Mouse (Mus musculus) left cerebral cortex, postnatal 36 days (tissue): ENCODE data around the gene Errfi1. TPM values are rescaled to one million over a fixed set of nuclear protein-coding genes. Genes with fewer than 3 reads are reported as not detected.

Experiments
- DNase-seq, 2 experiments: peaks; one replicate each; pipeline ENCODE4 v3.0.0; 2021 to 2022; ENCODE audit warnings: low spot score in 2 of 2, mixed read lengths in 1 of 2
- intact Hi-C: fragments of 180-260 bp; cut with DNase I; formaldehyde crosslinking; loops from one replicate; pipeline ENCODE4 v1.15.1; 2025
- total RNA-seq, 2 experiments: library from RNA; stranded (reverse); gene quantifications; 2 replicates each; pipeline ENCODE4 v1.2.3; 2021

The Errfi1 gene
- 10 to 100 TPM; 27.4 TPM for total RNA-seq

DNA sequence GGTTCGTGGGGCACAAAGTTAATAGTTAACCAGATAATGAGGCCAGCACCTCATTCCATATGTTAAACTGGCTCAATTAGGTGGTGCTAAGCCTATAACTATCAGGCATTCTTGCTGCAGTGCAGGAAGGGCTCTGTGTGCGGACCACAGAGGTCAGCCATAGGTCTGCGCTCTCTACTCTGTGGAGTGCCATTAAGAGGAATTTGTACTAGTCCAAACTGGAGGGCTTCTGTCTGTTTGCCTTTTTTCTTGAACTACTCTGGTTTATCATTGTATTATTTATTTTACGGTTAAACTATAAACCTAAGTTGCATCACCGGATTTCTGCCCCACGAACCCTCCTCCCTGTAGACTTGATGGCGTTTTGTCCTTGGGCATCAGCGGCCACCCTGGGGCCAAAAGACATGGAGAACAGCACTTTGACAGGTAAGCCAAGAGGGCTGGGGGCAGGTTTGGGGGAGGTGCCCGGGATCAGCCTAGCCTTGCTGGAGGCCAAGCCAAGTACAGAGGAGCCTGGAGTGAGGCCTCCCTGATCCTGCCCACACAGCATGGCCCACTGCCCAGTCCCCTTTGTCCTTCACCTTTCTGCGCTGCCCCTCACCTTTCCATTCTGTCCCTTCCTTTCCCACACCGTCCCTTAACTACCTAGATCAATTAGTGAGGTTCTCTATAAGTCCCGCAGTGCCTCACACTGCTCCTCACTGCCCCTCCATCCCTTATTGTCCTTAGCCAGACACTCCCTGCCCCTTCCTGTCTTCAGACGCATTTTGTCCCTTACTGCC lies at the start of gene Errfi1:
Gene Errfi1, plus strand, starts transcription at position 240 of the 782 bp plus-strand sequence.
- intact Hi-C loops, result loop anchor here (2.0 to 5.0 kb wide), 2 partner anchors 43 to 197 kb away; no protein-coding TSS in a partner anchor
- DNase-seq, result no peak

DNA sequence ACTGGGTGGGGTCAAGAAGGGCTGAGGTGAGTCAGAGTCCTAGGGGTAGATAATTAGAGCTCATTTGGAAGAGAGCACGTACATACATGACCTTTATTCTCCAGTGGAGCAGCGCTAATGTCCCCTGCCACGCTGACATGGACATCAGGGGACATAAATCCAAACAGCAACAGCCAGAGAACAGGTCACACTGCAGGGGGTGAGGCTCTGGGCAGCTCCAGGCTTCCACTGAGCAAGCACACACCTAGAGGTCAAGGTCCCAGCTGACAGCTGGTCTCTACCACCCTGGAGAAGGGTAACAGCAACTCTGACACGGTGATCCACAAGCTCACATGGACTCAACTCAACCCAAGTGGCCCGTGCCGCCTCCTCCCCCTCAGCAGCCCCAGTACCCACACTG lies 49.5 kb upstream of the Errfi1 start:
- intact Hi-C loops, result no loop called here
- no peak for DNase-seq

DNA sequence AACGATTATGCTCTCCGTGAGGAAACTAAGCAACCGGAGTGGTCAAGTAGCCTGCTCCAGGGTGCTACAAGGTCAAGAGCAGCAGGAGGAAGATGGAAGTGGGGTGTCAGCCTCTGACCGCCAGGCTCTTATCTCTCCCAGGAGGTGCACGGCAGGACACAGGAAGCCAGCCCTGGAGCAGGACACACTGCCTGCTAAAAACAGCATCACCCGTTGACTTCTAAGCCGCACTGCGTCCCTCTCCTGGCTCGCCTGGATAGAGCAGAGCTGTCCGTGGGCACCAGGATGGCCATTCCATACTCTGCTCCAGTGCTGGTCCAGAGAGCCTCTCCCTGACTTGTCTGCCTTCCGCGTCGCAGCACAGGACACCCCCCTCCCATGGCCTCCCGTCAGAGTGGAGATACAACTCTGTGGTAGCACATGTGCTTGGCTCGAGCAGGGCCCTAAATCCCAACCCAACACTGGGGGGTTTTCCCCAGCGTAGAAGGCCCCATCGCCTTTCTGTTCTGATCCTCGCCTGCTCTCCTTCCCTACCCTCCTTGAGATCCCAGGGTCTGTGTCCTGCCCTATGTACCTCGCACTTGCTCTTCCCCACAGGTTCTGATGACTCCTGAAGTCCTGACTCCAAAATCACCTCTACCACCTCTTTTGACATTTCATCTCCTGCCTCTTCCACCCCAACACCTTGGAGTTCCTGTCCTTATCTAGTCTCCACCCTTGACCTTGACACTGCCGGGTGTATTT lies 45.8 kb upstream of the Errfi1 start:
- intact Hi-C loops, result no loop called here
- no peak for DNase-seq

DNA sequence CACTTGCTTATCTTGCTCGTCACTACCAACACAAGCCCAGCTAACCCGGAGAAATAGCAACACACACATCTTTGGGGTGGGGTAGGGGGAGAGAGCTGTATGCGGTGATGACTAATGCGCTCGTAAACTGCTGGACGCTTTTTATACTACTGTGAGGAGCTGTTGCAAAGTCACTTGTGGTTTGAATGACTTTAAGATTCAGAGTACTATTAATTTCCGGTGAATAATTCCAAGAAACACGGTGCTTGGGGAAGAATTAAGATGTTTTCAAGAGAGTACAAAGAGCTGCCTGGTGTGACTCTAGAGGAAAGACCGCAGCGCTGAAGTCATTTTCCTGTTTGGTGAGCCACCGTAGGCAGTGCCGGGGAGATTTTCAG lies 45.3 kb upstream of the Errfi1 start:
- intact Hi-C loops, result no loop called here
- no peak for DNase-seq

DNA sequence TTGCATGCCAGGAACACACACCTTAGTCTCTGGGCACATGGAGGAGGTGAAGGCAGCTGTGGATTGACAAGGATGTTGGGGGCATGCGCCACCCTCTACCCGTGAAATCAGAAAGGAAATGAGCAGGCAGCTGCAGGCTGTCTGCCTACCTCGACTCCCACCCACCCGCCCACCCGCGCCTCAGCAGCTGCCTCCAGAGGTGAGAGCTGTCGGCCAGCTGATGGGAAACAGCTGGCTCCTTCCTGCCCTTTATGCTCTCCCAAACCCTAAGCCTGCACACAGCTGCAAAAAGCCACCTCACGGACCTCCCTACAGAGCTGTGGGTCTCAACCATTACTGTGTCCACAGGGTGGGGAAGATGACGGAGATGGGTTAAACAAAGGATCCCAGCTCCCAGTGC lies 44.4 kb upstream of the Errfi1 start:
- DNase-seq, result no peak
- intact Hi-C loops, result no loop called here

DNA sequence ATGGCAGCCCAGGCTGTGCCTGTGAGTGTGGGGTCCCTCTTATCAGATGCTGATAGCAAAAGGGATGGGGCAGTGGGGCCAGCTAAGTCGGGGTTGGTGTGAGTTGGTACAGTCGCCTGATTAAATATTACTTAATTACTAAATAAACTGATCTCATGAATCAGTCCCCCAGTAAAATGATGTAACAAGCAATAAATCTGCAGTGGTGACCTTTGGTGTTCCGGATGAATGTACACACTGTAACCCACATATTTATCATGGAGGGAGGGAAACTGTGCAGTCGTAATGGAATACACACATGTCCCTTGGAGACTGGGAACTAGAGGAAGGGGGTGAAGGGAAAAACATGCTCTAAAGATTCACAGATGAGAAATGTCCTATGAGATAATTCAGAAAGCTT lies 38.6 kb upstream of the Errfi1 start:
- DNase-seq, result no peak
- intact Hi-C loops, result no loop called here

DNA sequence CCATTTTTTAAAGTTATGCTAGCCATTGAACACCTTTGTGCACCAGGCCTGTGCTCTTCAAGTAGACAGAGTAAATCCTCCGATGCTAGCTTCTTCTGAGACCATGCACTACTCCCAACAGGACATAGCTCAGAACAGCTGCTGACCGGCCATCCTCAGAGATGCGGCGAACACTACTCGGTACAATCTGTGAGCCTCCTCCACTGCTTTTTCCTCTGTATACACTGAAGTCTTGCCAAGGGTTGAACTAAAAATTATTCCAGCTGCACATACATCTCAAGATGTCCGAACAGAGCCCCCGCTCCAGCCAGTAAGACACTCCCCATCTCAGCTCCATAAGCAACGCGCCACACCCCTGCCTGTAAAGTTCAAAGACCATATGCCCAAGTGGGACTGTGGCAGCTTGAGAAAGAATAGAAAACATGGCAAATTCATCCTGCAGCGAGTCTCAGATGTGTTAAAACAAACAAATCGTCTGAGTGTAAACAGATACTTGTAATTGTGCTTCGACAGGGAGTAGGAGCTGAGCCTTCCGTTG lies 37.2 kb upstream of the Errfi1 start:
- DNase-seq, result no peak
- intact Hi-C loops, result no loop called here

DNA sequence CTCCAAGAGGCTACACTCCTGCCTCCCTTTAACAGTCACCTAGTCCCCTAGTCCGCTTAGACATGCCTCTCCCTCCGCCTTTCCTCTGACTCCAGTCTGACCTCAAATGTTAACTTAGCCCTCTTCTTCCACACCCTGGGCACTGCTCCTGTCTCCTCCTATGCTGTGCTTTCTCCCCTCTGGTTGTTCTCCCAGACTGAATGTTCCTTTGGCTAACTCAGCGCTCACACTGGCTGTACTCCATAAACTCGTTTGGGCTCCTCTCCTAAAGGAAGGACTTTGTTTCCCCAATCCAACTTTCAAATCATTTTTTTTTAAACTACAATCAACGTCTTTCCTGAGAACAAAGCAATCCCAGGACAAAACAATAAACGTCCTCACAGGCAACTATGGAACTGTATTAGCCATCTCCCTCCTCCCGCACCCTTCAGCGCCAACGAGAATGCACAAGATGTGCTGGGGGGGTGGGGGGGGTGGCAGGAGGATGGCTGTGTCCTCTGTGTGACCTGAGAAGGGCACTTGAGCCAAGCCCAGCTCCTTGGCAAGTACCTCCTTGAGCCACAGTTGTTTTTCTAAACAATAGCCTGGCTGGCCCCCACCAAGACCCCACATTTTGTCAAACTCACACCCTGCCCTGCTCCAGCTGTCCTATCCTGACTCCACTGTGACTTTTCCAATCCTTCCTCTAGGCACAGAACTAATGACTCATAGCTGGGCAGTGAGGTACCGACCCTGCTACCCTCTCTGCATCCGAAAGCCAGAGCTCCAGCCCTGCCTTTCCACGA lies 34.4 kb upstream of the Errfi1 start:
- intact Hi-C loops, result no loop called here
- DNase-seq, result no peak

DNA sequence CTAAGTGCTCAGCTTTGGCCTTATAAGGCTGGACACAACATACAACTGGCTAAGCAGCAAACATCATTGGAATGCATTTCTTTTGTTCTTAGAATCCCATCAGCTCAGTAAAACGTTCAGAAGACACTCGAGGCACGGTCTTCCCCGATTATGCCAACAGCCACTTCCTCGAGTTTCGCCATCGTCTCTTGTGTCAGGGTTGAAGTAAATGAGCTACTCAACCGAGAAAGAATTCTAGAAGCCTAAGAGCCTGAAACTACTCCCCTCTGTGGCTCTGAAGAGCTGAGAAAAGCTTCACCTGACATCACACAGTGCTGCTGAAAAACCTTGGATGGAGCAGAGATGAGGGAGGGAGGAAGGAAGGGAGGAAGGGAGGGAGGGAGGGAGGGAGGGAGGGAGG lies 32.3 kb upstream of the Errfi1 start:
- no peak for DNase-seq
- intact Hi-C loops, result no loop called here

DNA sequence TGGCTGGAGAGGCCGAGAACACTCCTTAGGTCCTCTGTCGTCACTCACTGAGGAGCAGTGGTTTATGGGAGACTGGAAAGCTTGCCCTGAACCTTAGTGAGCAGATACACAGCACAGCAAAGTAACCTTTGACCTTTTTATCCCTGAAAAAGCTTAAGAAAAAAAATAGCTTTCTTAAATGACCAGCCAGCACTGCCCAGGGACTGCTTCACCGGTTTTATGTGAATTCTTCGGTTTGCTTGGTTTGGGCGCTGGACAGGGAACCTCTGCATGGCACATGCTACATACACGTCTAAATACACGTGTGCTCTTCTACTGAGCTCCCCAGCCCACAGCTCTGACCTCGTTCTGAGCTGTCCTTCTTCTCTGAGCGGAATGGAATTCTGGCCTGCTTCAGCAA lies 31.1 kb upstream of the Errfi1 start:
- intact Hi-C loops, result no loop called here
- DNase-seq, result no peak

DNA sequence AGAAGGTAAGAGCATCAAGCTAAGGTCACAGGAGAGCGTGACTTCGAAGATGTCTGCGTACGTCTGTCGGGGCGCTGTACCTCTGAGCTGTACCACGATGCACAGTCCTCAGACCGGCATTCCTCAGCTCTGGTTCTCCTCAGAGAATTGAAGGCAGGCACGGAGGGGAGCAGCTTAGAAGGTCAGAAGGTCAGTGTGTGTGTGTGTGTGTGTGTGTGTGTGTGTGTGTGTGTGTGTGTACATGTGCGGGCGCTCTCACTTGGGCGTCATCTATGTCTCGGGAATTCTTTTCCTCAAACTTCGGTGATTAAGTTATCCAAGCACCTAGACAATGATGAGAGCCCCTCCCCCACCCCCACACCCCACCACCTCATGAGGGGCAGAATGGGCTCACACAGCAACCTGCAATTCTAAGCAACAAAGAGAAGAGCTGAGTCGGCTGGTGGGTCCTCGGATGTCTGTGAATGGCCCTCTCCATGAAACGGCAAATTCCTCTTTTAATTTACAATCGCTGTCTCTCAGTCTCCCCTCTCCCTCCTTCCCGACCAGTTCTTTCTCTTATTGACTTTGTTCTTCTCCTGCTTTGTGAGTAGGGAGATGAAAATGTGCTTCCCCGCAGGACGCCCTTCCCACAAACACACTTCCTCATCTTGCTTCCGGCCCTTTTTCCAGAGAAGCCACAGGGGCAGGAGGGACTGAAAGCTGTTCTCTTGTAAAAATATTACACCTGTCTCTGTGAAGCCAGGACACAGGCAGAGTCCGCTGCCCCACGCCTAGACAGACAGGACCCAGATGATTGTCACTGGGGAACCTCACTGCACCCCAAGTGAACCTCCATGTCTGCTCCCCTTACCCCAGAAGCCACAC lies 29.9 kb upstream of the Errfi1 start:
- intact Hi-C loops, result no loop called here
- DNase-seq, result no peak

DNA sequence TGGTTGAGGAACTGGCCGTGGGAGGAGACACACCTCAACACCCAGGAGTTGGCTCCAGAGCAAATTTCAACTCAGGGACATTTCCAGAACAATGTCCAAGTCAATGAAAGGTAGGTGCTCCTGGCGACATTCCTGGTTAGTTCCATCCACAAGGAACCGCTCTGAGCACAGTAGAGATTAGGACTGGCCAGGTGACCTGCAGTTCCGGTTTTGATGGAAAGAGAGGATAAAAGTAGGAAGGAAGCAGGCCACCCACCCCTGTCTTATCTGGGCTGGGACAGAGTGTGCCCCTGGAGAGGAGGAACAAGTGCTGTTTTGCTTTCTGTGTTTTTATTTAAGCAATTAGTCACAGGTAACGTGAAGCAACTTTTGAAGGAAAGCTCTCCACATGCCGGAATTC lies 28.8 kb upstream of the Errfi1 start:
- DNase-seq, result no peak
- intact Hi-C loops, result no loop called here

DNA sequence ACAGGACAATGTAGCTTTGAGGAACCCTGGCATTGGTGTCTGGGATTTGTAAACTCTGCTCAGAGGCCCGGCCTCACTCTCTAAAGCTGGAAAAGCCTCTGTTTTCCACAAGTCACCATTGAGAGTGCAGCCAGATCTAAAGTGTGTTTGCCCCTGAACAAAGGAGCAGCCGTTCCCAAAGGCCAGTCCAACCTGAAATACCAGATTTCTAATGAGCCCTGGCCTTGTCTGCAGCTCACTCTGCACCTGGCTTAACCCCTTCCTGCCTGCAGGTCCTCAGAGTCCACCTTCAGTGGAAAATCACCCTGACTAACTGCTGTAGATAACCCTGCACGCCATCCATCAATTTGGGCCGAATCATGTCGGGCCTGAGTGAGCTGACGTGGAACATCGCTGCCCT lies 28.2 kb upstream of the Errfi1 start:
- intact Hi-C loops, result no loop called here
- DNase-seq, result no peak

DNA sequence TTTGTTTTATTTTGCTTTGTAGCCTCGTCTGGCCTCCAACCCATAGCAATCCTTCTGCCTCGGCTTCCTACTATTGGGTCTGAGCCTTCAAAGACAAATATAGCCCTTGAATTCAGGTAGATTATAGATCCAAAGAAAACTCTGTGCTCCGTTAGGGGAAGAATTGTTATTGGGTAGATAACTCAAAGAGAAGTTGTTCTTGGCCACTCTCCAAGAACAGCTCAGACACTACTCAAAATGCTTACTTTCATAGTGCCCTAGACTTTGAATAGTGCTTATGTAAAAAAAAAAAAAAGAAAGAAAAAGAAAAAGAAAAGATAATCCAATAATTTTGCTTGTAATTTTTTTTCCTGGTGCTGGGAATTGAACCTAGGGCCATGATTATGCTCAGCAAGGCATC lies 22.4 kb upstream of the Errfi1 start:
- DNase-seq, result no peak
- intact Hi-C loops, result no loop called here

DNA sequence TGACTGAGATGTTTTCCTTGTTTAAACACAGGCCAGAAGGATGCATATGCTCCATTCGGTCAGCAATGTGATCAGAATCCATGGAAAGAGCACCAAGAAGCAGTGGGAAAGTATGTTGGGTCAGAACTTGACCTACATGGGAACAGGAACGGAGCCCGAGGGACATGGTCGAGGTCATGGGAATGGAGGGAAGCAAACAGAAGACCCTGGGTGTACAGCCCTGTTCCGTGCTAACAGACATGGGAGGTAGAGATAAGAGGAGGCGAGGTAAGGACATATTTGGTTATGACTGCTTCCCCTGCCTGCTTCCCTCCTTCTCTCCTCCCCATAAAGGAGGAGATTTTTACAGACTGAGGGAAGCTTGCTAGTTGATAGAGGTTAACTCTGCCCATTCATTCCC lies 21.8 kb upstream of the Errfi1 start:
- no peak for DNase-seq
- intact Hi-C loops, result no loop called here

DNA sequence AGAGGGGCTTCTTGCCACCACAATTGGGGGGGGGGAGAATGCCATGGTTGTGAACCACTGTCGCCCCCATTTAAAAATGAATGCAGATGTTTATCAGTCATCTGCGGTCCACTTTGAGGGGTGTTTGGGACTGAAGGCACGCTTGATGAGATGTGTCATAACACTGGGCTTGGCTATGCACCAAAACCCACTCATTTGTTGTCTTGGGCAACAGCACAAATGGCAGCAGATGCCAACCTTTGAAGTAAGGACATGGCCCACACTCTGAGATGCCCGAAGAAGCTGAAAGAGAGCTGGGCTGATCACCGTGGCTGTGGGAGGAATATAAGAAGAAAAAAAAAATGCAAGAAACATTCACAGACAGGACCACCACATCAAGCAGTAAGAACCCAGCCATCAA lies 18.6 kb upstream of the Errfi1 start:
- intact Hi-C loops, result no loop called here
- DNase-seq, result no peak

DNA sequence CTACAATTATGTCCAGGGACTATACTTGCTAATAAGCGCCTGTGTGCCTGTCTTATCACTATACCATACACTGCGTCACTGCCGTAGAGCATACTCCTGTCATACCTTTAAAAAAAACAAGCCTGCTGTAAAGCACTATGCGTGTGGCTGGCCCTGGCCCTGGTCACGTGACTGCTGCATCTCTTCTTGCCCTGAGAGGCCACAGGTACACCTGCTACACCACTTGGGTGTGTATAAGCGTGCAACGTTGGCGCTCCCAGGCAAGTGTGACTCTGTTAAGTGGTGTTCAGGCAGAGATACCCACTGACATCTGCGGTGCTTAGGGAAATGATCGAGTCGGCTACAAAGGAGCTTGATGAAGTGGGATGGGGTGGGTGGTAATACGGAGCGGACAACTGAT lies 17.5 kb upstream of the Errfi1 start:
- no peak for DNase-seq
- intact Hi-C loops, result no loop called here

DNA sequence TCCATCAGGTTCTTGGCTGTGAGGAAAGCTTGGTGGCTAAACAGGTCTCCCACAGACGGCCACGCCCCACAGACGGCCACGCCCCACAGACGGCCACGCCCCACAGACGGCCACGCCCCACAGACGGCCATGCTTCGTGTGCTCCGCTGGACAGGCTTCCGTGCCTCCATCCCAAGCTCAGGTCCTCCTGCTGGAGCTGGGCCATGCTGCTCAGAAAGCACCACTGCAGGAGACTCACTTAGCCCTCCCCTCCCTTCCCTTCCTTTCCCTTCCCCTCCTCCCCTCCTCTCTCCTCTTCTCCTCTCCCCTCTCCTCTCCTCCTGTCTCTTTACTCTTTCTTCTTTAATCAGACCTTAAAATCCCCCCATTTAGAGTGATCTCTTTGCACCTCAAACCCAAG lies 16.8 kb upstream of the Errfi1 start:
- no peak for DNase-seq
- intact Hi-C loops, result no loop called here

DNA sequence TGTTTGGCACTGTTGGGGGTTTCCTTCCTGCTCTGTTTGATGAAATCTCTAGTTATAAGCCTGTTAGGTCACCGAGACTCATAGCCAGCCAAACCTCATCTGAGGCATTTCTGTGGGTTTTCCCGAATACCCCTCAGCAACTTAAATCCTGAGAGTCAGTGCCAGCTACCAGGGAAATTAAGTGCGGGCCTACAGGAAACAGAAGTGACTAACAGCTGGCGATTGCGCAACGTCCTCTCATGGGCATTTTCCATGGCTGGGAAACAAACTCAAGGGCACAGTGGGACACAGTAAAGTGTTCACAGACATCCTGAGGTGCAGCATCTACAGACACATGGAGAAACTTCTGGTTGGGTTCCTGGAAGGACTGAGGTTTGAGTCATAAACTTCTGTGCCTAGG lies 16.3 kb upstream of the Errfi1 start:
- DNase-seq, result no peak

More for the DNA sequence above, 16.3 kb upstream of the Errfi1 start:
- intact Hi-C loops, result no loop called here
